8 mouse cellular contexts compared by ENCODE assay signal in genomic region chr2:94264006-94264405, GRCm38 (mm10).
DNase-seq lines count a peak whose midpoint lies in the region; ATAC-seq and TF ChIP-seq lines count a peak whose summit lies in the region.
"Had no signal": no experiment of that assay in that cellular context is flagged by ENCODE, and none has a peak within 500 bp of the region (broad histone marks: within the 10 kb centered on the region; RNA-seq: fewer than 3 reads in every experiment).

No protein-coding gene starts in this region.

- no peaks in the 10 kb centered on the region for H3K36me3 ChIP-seq in liver, embryonic 12.5 days
- H3K36me3 ChIP-seq in liver, postnatal 0 days (replicated peaks; ENCODE audit: insufficient read depth, low read length), result no peaks in the 10 kb centered on the region
- 0 out of 2 replicates have a peak, but pooled peaks cover 5% of the 10 kb centered on the region for H3K36me3 ChIP-seq in forebrain, embryonic 12.5 days (replicated peaks)
- no peaks in the 10 kb centered on the region for H3K36me3 ChIP-seq in limb, embryonic 10.5 days
- H3K36me3 ChIP-seq in stomach, embryonic 14.5 days (ENCODE audit: control insufficient read depth, insufficient read depth, low read length), result no peaks in the 10 kb centered on the region

- H3K4me2 ChIP-seq in liver, embryonic 12.5 days, result 0 out of 2 replicates have a peak overlapping the region, but pooled peaks have one; percentile 44
- no peak overlapping the region for H3K4me2 ChIP-seq in liver, postnatal 0 days (ENCODE audit: low read depth, low read length)
- peak overlapping the region; percentile 63 for H3K4me2 ChIP-seq in forebrain, embryonic 12.5 days
- peak overlapping the region; percentile 73 for H3K4me2 ChIP-seq in stomach, embryonic 14.5 days (replicated peaks; ENCODE audit: low read depth, low read length)

- TF ChIP-seq EP300 in liver, postnatal 0 days (IDR thresholded peaks at IDR 0.05; ENCODE audit: low read depth), result no peak

- no peak for TF ChIP-seq CTCF in liver, postnatal 0 days (IDR thresholded peaks at IDR 0.05; ENCODE audit: low read depth)

- no peak overlapping the region for H3K27ac ChIP-seq in liver, embryonic 12.5 days
- no peak overlapping the region for H3K27ac ChIP-seq in liver, postnatal 0 days (ENCODE audit: low read depth)
- H3K27ac ChIP-seq in forebrain, embryonic 12.5 days, result peak overlapping the region; percentile 93
- no peak overlapping the region for H3K27ac ChIP-seq in limb, embryonic 10.5 days
- no peak overlapping the region for H3K27ac ChIP-seq in stomach, embryonic 14.5 days (ENCODE audit: low read length)

- peaks cover 9% of the 10 kb centered on the region; the same call in 1 of the 2 replicates for H3K4me1 ChIP-seq in liver, embryonic 12.5 days
- no peaks in the 10 kb centered on the region for H3K4me1 ChIP-seq in liver, postnatal 0 days (ENCODE audit: insufficient read depth)
- H3K4me1 ChIP-seq in forebrain, embryonic 12.5 days, result peaks cover 57% of the 10 kb centered on the region
- H3K4me1 ChIP-seq in limb, embryonic 10.5 days, result peaks cover 27% of the 10 kb centered on the region
- peaks cover 17% of the 10 kb centered on the region; the same call in 1 of the 2 replicates for H3K4me1 ChIP-seq in stomach, embryonic 14.5 days (ENCODE audit: control insufficient read depth, insufficient read depth, low read length)

- no peak for ATAC-seq in liver, embryonic 12.5 days
- no peak for ATAC-seq in liver, postnatal 0 days
- peak; percentile 13; the same call in 1 of the 2 replicates for ATAC-seq in forebrain, embryonic 12.5 days (ENCODE audit: low FRiP score)
- no peak for ATAC-seq in stomach, embryonic 14.5 days (ENCODE audit: insufficient number of reproducible peaks, insufficient read depth, low FRiP score, low read depth)

- 0% methylated on average over 2 of the region's 2 CpGs for WGBS in liver, embryonic 12.5 days (ENCODE audit: insufficient replicate concordance)
- WGBS in liver, postnatal 0 days (ENCODE audit: insufficient replicate concordance), result 2% methylated on average over 2 of the region's 2 CpGs
- WGBS in forebrain, embryonic 12.5 days, result 2% methylated on average over 2 of the region's 2 CpGs
- 1% methylated on average over 2 of the region's 2 CpGs for WGBS in limb, embryonic 10.5 days
- WGBS in stomach, embryonic 14.5 days, result 3% methylated on average over 2 of the region's 2 CpGs

- no peak for DNase-seq in liver, postnatal 0 days
- no peak for DNase-seq in limb, embryonic 10.5 days (ENCODE audit: low spot score)
- no peak for DNase-seq in c-Kit-positive CD71-positive TER-119-positive erythroid progenitor cells, embryonic 14.5 days (ENCODE audit: low spot score)
- DNase-seq in gastrocnemius, postnatal 4 days (ENCODE audit: low spot score in 2 of 2), result no peak
- DNase-seq: gastrocnemius, postnatal 25 days had no signal

- H3K9ac ChIP-seq in liver, embryonic 12.5 days, result no peak overlapping the region
- no peak overlapping the region for H3K9ac ChIP-seq in liver, postnatal 0 days (replicated peaks)
- H3K9ac ChIP-seq in forebrain, embryonic 12.5 days, result peak overlapping the region; percentile 52
- no peak overlapping the region for H3K9ac ChIP-seq in stomach, embryonic 14.5 days (replicated peaks; ENCODE audit: low read depth, low read length)

- no peaks in the 10 kb centered on the region for H3K9me3 ChIP-seq in liver, embryonic 12.5 days (replicated peaks)
- H3K9me3 ChIP-seq in liver, postnatal 0 days (ENCODE audit: low read length), result no peaks in the 10 kb centered on the region
- H3K9me3 ChIP-seq in forebrain, embryonic 12.5 days, result no peaks in the 10 kb centered on the region
- no peaks in the 10 kb centered on the region for H3K9me3 ChIP-seq in limb, embryonic 10.5 days (replicated peaks)
- no peaks in the 10 kb centered on the region for H3K9me3 ChIP-seq in stomach, embryonic 14.5 days (ENCODE audit: control insufficient read depth, low read depth, low read length)

- no peak overlapping the region for H3K4me3 ChIP-seq in liver, embryonic 12.5 days
- H3K4me3 ChIP-seq in liver, postnatal 0 days (ENCODE audit: low read depth, low read length), result no peak overlapping the region
- peak overlapping the region; percentile 46 for H3K4me3 ChIP-seq in forebrain, embryonic 12.5 days (replicated peaks)
- peak overlapping the region; percentile 35; the same call in 1 of the 2 replicates for H3K4me3 ChIP-seq in limb, embryonic 10.5 days
- H3K4me3 ChIP-seq in stomach, embryonic 14.5 days (ENCODE audit: low read depth, low read length), result peak overlapping the region; percentile 20

- peaks cover 73% of the 10 kb centered on the region for H3K27me3 ChIP-seq in liver, embryonic 12.5 days (replicated peaks)
- peaks cover 25% of the 10 kb centered on the region; the same call in 1 of the 2 replicates for H3K27me3 ChIP-seq in liver, postnatal 0 days (ENCODE audit: insufficient read depth, low read length)
- no peaks in the 10 kb centered on the region for H3K27me3 ChIP-seq in forebrain, embryonic 12.5 days
- peaks cover 80% of the 10 kb centered on the region for H3K27me3 ChIP-seq in limb, embryonic 10.5 days (ENCODE audit: low read depth, poor library complexity, severe bottlenecking)
- no peaks in the 10 kb centered on the region for H3K27me3 ChIP-seq in stomach, embryonic 14.5 days (ENCODE audit: control insufficient read depth, insufficient read depth, low read length)

Comparison
In these comparisons a context has a peak if more than half of its experiments do, and no peak if none do; other contexts are left out.
1. H3K4me3 ChIP-seq: peak in forebrain, embryonic 12.5 days (single experiment), limb, embryonic 10.5 days (single experiment) and stomach, embryonic 14.5 days (single experiment); none in liver, embryonic 12.5 days (single experiment) and liver, postnatal 0 days (single experiment).